In genomic region chr3:121890563-121890962, GRCm38 (mm10) we compare ENCODE assay signal across 9 mouse cellular contexts.
DNase-seq lines count a peak whose midpoint lies in the region; ATAC-seq and TF ChIP-seq lines count a peak whose summit lies in the region.
"Had no signal": no experiment of that assay in that cellular context is flagged by ENCODE, and none has a peak within 500 bp of the region (broad histone marks: within the 10 kb centered on the region; RNA-seq: fewer than 3 reads in every experiment).

No protein-coding gene starts in this region.

- no peaks in the 10 kb centered on the region; the same call in 1 of the 2 replicates for H3K27me3 ChIP-seq in stomach, embryonic 16.5 days (ENCODE audit: control insufficient read depth, insufficient read depth, low read length)
- no peaks in the 10 kb centered on the region for H3K27me3 ChIP-seq in stomach, postnatal 0 days (ENCODE audit: control insufficient read depth, insufficient read depth, low read length)
- H3K27me3 ChIP-seq in liver, embryonic 16.5 days (ENCODE audit: control insufficient read depth, insufficient read depth, low read depth, low read length) = no peaks in the 10 kb centered on the region

- no peak overlapping the region for H3K27ac ChIP-seq in stomach, embryonic 16.5 days (ENCODE audit: low read length)
- H3K27ac ChIP-seq in stomach, postnatal 0 days (replicated peaks) = no peak overlapping the region
- H3K27ac ChIP-seq in liver, embryonic 16.5 days (ENCODE audit: low read length) = no peak overlapping the region

- TF ChIP-seq CTCF in stomach, postnatal 0 days (IDR thresholded peaks at IDR 0.05; ENCODE audit: low read depth) = no peak

- WGBS in stomach, embryonic 16.5 days = 47% methylated on average over 5 of the region's 5 CpGs
- WGBS in stomach, postnatal 0 days = 49% methylated on average over 5 of the region's 5 CpGs
- WGBS in liver, embryonic 16.5 days (ENCODE audit: insufficient replicate concordance) = 9% methylated on average over 5 of the region's 5 CpGs

- no peak for TF ChIP-seq EP300 in stomach, postnatal 0 days (optimal IDR thresholded peaks at IDR 0.05)

- no peak for ATAC-seq in stomach, embryonic 16.5 days (ENCODE audit: insufficient read depth, low FRiP score)
- no peak for ATAC-seq in stomach, postnatal 0 days (ENCODE audit: low FRiP score, low TSS enrichment)
- 0 out of 2 replicates have a peak, but pooled peaks have one; percentile 27 for ATAC-seq in liver, embryonic 16.5 days (ENCODE audit: low read depth)
- no peak for ATAC-seq in erythroblast, adult 5-6 weeks (replicated peaks; ENCODE audit: low FRiP score, poor library complexity, severe bottlenecking)

- H3K4me2 ChIP-seq in stomach, embryonic 16.5 days (ENCODE audit: low read depth, low read length) = no peak overlapping the region; the same call in 1 of the 2 replicates
- no peak overlapping the region for H3K4me2 ChIP-seq in stomach, postnatal 0 days (replicated peaks; ENCODE audit: low read depth)
- 0 out of 2 replicates have a peak overlapping the region, but pooled peaks have one; percentile 9 for H3K4me2 ChIP-seq in liver, embryonic 16.5 days (ENCODE audit: low read depth, low read length)

- peaks cover 10% of the 10 kb centered on the region for H3K4me1 ChIP-seq in stomach, embryonic 16.5 days (ENCODE audit: control insufficient read depth, insufficient read depth, low read length)
- no peaks in the 10 kb centered on the region for H3K4me1 ChIP-seq in stomach, postnatal 0 days (replicated peaks; ENCODE audit: control insufficient read depth, insufficient read depth)
- H3K4me1 ChIP-seq in liver, embryonic 16.5 days (ENCODE audit: control insufficient read depth, low read depth, low read length) = no peaks in the 10 kb centered on the region

- no peak overlapping the region for H3K4me3 ChIP-seq in stomach, embryonic 16.5 days (replicated peaks; ENCODE audit: low read length)
- H3K4me3 ChIP-seq in stomach, postnatal 0 days (ENCODE audit: low read depth, low read length) = no peak overlapping the region
- no peak overlapping the region for H3K4me3 ChIP-seq in liver, embryonic 16.5 days (ENCODE audit: low read depth, low read length)

- intact Hi-C loops in heart, postnatal 10 days (cut with DNase I) = loop anchor here (2.0 kb wide), 2 partner anchors 24 to 64 kb away; no protein-coding TSS in a partner anchor
- intact Hi-C loops in gastrocnemius, postnatal 14 days (cut with DNase I; ENCODE audit: low total_unique reads) = no loop called here

- H3K9ac ChIP-seq in stomach, embryonic 16.5 days (ENCODE audit: low read length) = 0 out of 2 replicates have a peak overlapping the region, but pooled peaks have one; percentile 35
- no peak overlapping the region for H3K9ac ChIP-seq in stomach, postnatal 0 days (ENCODE audit: low read length)
- no peak overlapping the region for H3K9ac ChIP-seq in liver, embryonic 16.5 days (ENCODE audit: low read depth, low read length)

- DNase-seq in stomach, postnatal 0 days (ENCODE audit: low spot score) = no peak
- peak; percentile 46 to 55 for DNase-seq in heart, postnatal 10 days
- DNase-seq in right cerebral cortex, postnatal 10 days (ENCODE audit: low spot score in 2 of 2) = no peak
- no peak for DNase-seq in gastrocnemius, postnatal 14 days
- DNase-seq in right cerebral cortex, postnatal 36 days (ENCODE audit: low spot score in 2 of 2) = no peak
- DNase-seq: thymus, adult 18-20 months had no signal

- H3K9me3 ChIP-seq in stomach, embryonic 16.5 days (replicated peaks; ENCODE audit: control insufficient read depth, low read length) = no peaks in the 10 kb centered on the region
- no peaks in the 10 kb centered on the region for H3K9me3 ChIP-seq in stomach, postnatal 0 days (ENCODE audit: control insufficient read depth, low read length)
- no peaks in the 10 kb centered on the region for H3K9me3 ChIP-seq in liver, embryonic 16.5 days (replicated peaks; ENCODE audit: control insufficient read depth, low read length)

- no peaks in the 10 kb centered on the region for H3K36me3 ChIP-seq in stomach, embryonic 16.5 days (ENCODE audit: control insufficient read depth, insufficient read depth, low read length)
- H3K36me3 ChIP-seq in stomach, postnatal 0 days (ENCODE audit: control insufficient read depth, insufficient read depth, low read length) = no peaks in the 10 kb centered on the region
- no peaks in the 10 kb centered on the region for H3K36me3 ChIP-seq in liver, embryonic 16.5 days (ENCODE audit: control insufficient read depth, insufficient read depth)

Comparison
In these comparisons a context has a peak if more than half of its experiments do, and no peak if none do; other contexts are left out.
1. DNase-seq: peak in heart, postnatal 10 days (2 of 2); none in stomach, postnatal 0 days (single experiment), right cerebral cortex, postnatal 10 days (0 of 2), gastrocnemius, postnatal 14 days (single experiment) and right cerebral cortex, postnatal 36 days (0 of 2).